Mouse (Mus musculus) adrenal gland, adult 8-10 months (tissue): ENCODE data around the gene Cx3cl1. TPM values are rescaled to one million over a fixed set of nuclear protein-coding genes. Genes with fewer than 3 reads are reported as not detected.

Experiments
- total RNA-seq, 4 experiments: library from RNA; stranded (reverse); gene quantifications; 2 replicates each; pipeline ENCODE4 v1.2.4; 2022

Cx3cl1 gene
- total RNA-seq, 4 experiments from 2014 or later, result 27.2 to 62.7 (median 45.0) TPM

Other genes with a start within 250 kb of the Cx3cl1 start
- gene Cpne2, start 239.0 kb upstream of the Cx3cl1 start, total RNA-seq, result 10 to 100 TPM; 15.9 to 29.0 (median 22.4) TPM
- 10 to 100 TPM; 20.4 to 30.0 (median 22.5) TPM for gene Rspry1, start 170.1 kb upstream of the Cx3cl1 start, total RNA-seq
- 10 to 100 TPM; 35.4 to 45.5 (median 42.4) TPM for gene Fam192a, start 170.0 kb upstream of the Cx3cl1 start, total RNA-seq
- gene Arl2bp, start 105.4 kb upstream of the Cx3cl1 start, total RNA-seq, result 100 to 1,000 TPM in 1 of 4 experiments, 10 to 100 TPM in 3; 72.0 to 104 (median 88.3) TPM
- 1 to 10 TPM; 1.1 to 2.2 (median 1.7) TPM for gene Pllp, start 75.7 kb upstream of the Cx3cl1 start, total RNA-seq
- gene Ccl22, start 26.4 kb upstream of the Cx3cl1 start, total RNA-seq, result under 1 TPM in 1 of 4 experiments, not detected in 3; 0.59 TPM
- 1 to 10 TPM in 3 of 4 experiments, under 1 TPM in 1; 0.55 to 4.4 (median 1.7) TPM for gene Ccl17, start 38.4 kb downstream of the Cx3cl1 start, total RNA-seq
- gene Coq9, start 66.3 kb downstream of the Cx3cl1 start, total RNA-seq, result 100 to 1,000 TPM; 145 to 165 (median 158) TPM
- 10 to 100 TPM; 67.0 to 99.3 (median 78.5) TPM for gene Ciapin1, start 66.3 kb downstream of the Cx3cl1 start, total RNA-seq
- 10 to 100 TPM; 55.9 to 91.6 (median 71.1) TPM for gene Polr2c, start 85.4 kb downstream of the Cx3cl1 start, total RNA-seq
- gene Dok4, start 104.3 kb downstream of the Cx3cl1 start, total RNA-seq, result 10 to 100 TPM in 2 of 4 experiments, 1 to 10 TPM in 2; 6.5 to 13.8 (median 9.8) TPM
- 10 to 100 TPM in 2 of 4 experiments, 1 to 10 TPM in 2; 6.9 to 11.1 (median 8.6) TPM for gene Ccdc102a, start 146.1 kb downstream of the Cx3cl1 start, total RNA-seq
- gene Adgrg5, start 151.7 kb downstream of the Cx3cl1 start, total RNA-seq, result 1 to 10 TPM in 2 of 4 experiments, under 1 TPM in 2; 0.49 to 2.0 (median 0.94) TPM
- 10 to 100 TPM; 14.6 to 60.9 (median 38.3) TPM for gene Adgrg1, start 202.7 kb downstream of the Cx3cl1 start, total RNA-seq
- 1 to 10 TPM; 2.2 to 4.1 (median 3.1) TPM for gene Adgrg3, start 245.7 kb downstream of the Cx3cl1 start, total RNA-seq